Mouse (Mus musculus) lung, embryonic 15.5 days (tissue): ENCODE measurements at regions not wholly inside any gene's neighbourhood (a gene's known extent, or its start where the extent isn't known, plus 50 kb on each side); places are given as distances from the start of the nearest gene placed in this dataset.
A peak's percentile ranks its signal among the peaks of the same experiment; 100 is the strongest.

Source experiments
- ATAC-seq: fragments of 200-750 bp; cut with Nextera tagmentation; 2 replicates; pipeline ENCODE4 v1.8.0; 2017; ENCODE audit warnings: moderate number of reproducible peaks, borderline replicate concordance; ENCODE audit not compliant: low FRiP score, low TSS enrichment; ENCODE audit errors: extremely low read depth
- H3K27ac ChIP-seq: fragments of 300-500 bp; sonication (generic); 2 replicates; pipeline ENCODE4 v1.5.1; 2015; ENCODE audit warnings: moderate library complexity, mild to moderate bottlenecking, inconsistent platforms
- H3K27me3 ChIP-seq: fragments of 300-500 bp; sonication (generic); 2 replicates; pipeline ENCODE4 v1.6.1; 2015; ENCODE audit warnings: inconsistent platforms
- H3K36me3 ChIP-seq: fragments of 300-500 bp; sonication (generic); 2 replicates; pipeline ENCODE4 v1.6.1; 2015; ENCODE audit warnings: inconsistent platforms
- H3K4me1 ChIP-seq: fragments of 300-500 bp; sonication (generic); 2 replicates; pipeline ENCODE4 v1.6.1; 2015; ENCODE audit warnings: inconsistent platforms
- H3K4me2 ChIP-seq: fragments of 300-500 bp; sonication (generic); 2 replicates; pipeline ENCODE4 v1.6.1; 2015; ENCODE audit warnings: inconsistent platforms, mild to moderate bottlenecking, moderate library complexity
- H3K4me3 ChIP-seq: fragments of 300-500 bp; sonication (generic); 2 replicates; pipeline ENCODE4 v1.5.1; 2015; ENCODE audit warnings: mild to moderate bottlenecking, inconsistent platforms
- H3K9ac ChIP-seq: fragments of 300-500 bp; sonication (generic); 2 replicates; pipeline ENCODE4 v1.6.1; 2015; ENCODE audit warnings: inconsistent platforms
- H3K9me3 ChIP-seq: fragments of 300-500 bp; sonication (generic); 2 replicates; pipeline ENCODE4 v1.6.1; 2016; ENCODE audit warnings: inconsistent platforms
- WGBS: fragments of 180-500 bp; shearing (Covaris S2); methylation state at CpG from one replicate; pipeline ENCODE4 v1.1.7; 2015; 5-methylcytosine and 5-hydroxymethylcytosine counted together

GRCm38 (mm10) chr12:109971508-109971907 lies 307.4 kb upstream of the Dio3 start:
- Histone ChIP-seq H3K27me3 (no peaks in the 10 kb centered on the region), H3K9ac (no peak overlapping the region), H3K4me2 (no peak overlapping the region), H3K4me1 (no peaks in the 10 kb centered on the region), H3K27ac (no peak overlapping the region), H3K36me3 (no peaks in the 10 kb centered on the region), H3K9me3 (no peaks in the 10 kb centered on the region), H3K4me3 (no peak overlapping the region)
- no peak for ATAC-seq
- WGBS, result 41% methylated on average over 3 of the region's 3 CpGs

- Histone ChIP-seq H3K4me2 (no peak overlapping the region), H3K9me3 (no peaks in the 10 kb centered on the region), H3K9ac (no peak overlapping the region), H3K27ac (no peak overlapping the region), H3K36me3 (no peaks in the 10 kb centered on the region), H3K4me3 (no peak overlapping the region), H3K27me3 (no peaks in the 10 kb centered on the region), H3K4me1 (no peaks in the 10 kb centered on the region)
- no peak for ATAC-seq
- 40% methylated on average over 5 of the region's 5 CpGs for WGBS
Measured at GRCm38 (mm10) chr12:109972366-109973015, 306.4 kb upstream of the Dio3 start.

GRCm38 (mm10) chr12:109973598-109973997 lies 305.3 kb upstream of the Dio3 start:
- no peak for ATAC-seq
- Histone ChIP-seq H3K9ac (no peak overlapping the region), H3K4me1 (no peaks in the 10 kb centered on the region), H3K27ac (no peak overlapping the region), H3K27me3 (no peaks in the 10 kb centered on the region), H3K36me3 (no peaks in the 10 kb centered on the region), H3K4me3 (no peak overlapping the region), H3K4me2 (no peak overlapping the region), H3K9me3 (no peaks in the 10 kb centered on the region)
- WGBS, result 70% methylated on average over 4 of the region's 4 CpGs

GRCm38 (mm10) chr12:109975176-109975972 lies 303.5 kb upstream of the Dio3 start:
- H3K9me3 ChIP-seq, result no peaks in the 10 kb centered on the region
- H3K9ac ChIP-seq, result no peak overlapping the region
- H3K36me3 ChIP-seq, result no peaks in the 10 kb centered on the region
- no peaks in the 10 kb centered on the region for H3K27me3 ChIP-seq
- ATAC-seq, result no peak
- H3K27ac ChIP-seq, result no peak overlapping the region
- 85% methylated on average over 17 of the region's 17 CpGs for WGBS
- no peak overlapping the region for H3K4me2 ChIP-seq
- no peaks in the 10 kb centered on the region for H3K4me1 ChIP-seq
- H3K4me3 ChIP-seq, result no peak overlapping the region

GRCm38 (mm10) chr12:109984651-109985050 lies 294.2 kb upstream of the Dio3 start:
- WGBS, result 75% methylated on average over 11 of the region's 11 CpGs
- Histone ChIP-seq H3K27ac (no peak overlapping the region), H3K4me2 (no peak overlapping the region), H3K4me1 (no peaks in the 10 kb centered on the region), H3K36me3 (no peaks in the 10 kb centered on the region), H3K4me3 (no peak overlapping the region), H3K9ac (no peak overlapping the region), H3K9me3 (no peaks in the 10 kb centered on the region), H3K27me3 (no peaks in the 10 kb centered on the region)
- ATAC-seq, result no peak

GRCm38 (mm10) chr12:109993410-109993809 lies 285.5 kb upstream of the Dio3 start:
- no peaks in the 10 kb centered on the region for H3K4me1 ChIP-seq
- ATAC-seq, result no peak
- no peaks in the 10 kb centered on the region for H3K36me3 ChIP-seq
- no peak overlapping the region for H3K27ac ChIP-seq
- H3K4me2 ChIP-seq, result no peak overlapping the region
- H3K4me3 ChIP-seq, result no peak overlapping the region
- 88% methylated on average over 7 of the region's 7 CpGs for WGBS
- no peaks in the 10 kb centered on the region for H3K27me3 ChIP-seq
- peaks cover 5% of the 10 kb centered on the region; the same call in 1 of the 2 replicates for H3K9me3 ChIP-seq
- H3K9ac ChIP-seq, result no peak overlapping the region

GRCm38 (mm10) chr12:110002717-110003116 lies 276.2 kb upstream of the Dio3 start:
- no peak overlapping the region for H3K4me3 ChIP-seq
- WGBS, result 94% methylated on average over 2 of the region's 2 CpGs

GRCm38 (mm10) chr12:110009136-110009535 lies 269.7 kb upstream of the Dio3 start:
- H3K4me3 ChIP-seq, result no peak overlapping the region
- H3K36me3 ChIP-seq, result no peaks in the 10 kb centered on the region
- H3K4me1 ChIP-seq, result no peaks in the 10 kb centered on the region
- H3K4me2 ChIP-seq, result no peak overlapping the region
- H3K27me3 ChIP-seq, result peaks cover 2% of the 10 kb centered on the region; the same call in 1 of the 2 replicates
- no peaks in the 10 kb centered on the region for H3K9me3 ChIP-seq
- no peak overlapping the region for H3K27ac ChIP-seq
- WGBS, result 51% methylated on average over 4 of the region's 4 CpGs
- no peak overlapping the region for H3K9ac ChIP-seq
- no peak for ATAC-seq

More at GRCm38 (mm10) chr12:110002717-110003116, 276.2 kb upstream of the Dio3 start:
- H3K27me3 ChIP-seq, result peaks cover 2% of the 10 kb centered on the region; the same call in 1 of the 2 replicates
- H3K4me2 ChIP-seq, result no peak overlapping the region
- no peak overlapping the region for H3K27ac ChIP-seq
- no peak for ATAC-seq
- H3K36me3 ChIP-seq, result no peaks in the 10 kb centered on the region
- H3K4me1 ChIP-seq, result no peaks in the 10 kb centered on the region
- no peaks in the 10 kb centered on the region for H3K9me3 ChIP-seq
- no peak overlapping the region for H3K9ac ChIP-seq

GRCm38 (mm10) chr12:110020541-110021470 lies 258.1 kb upstream of the Dio3 start:
- peak overlapping the region; percentile 56; the same call in 1 of the 2 replicates for H3K27ac ChIP-seq
- no peaks in the 10 kb centered on the region for H3K36me3 ChIP-seq
- WGBS, result 33% methylated on average over 19 of the region's 19 CpGs
- no peaks in the 10 kb centered on the region for H3K27me3 ChIP-seq
- no peak overlapping the region for H3K4me2 ChIP-seq
- H3K9me3 ChIP-seq, result no peaks in the 10 kb centered on the region
- H3K9ac ChIP-seq, result no peak overlapping the region
- peaks cover 14% of the 10 kb centered on the region for H3K4me1 ChIP-seq
- H3K4me3 ChIP-seq, result no peak overlapping the region
- peak; percentile 73; the same call in 1 of the 2 replicates for ATAC-seq

- Histone ChIP-seq H3K4me1 (peaks cover 14% of the 10 kb centered on the region), H3K27ac (no peak overlapping the region; the same call in 1 of the 2 replicates)
- 65% methylated on average over 12 of the region's 12 CpGs for WGBS
Measured at GRCm38 (mm10) chr12:110021690-110022089, 257.2 kb upstream of the Dio3 start.

GRCm38 (mm10) chr12:110022631-110023030 lies 256.2 kb upstream of the Dio3 start:
- H3K4me3 ChIP-seq, result no peak overlapping the region
- H3K27me3 ChIP-seq, result no peaks in the 10 kb centered on the region
- no peaks in the 10 kb centered on the region for H3K9me3 ChIP-seq
- peaks cover 14% of the 10 kb centered on the region for H3K4me1 ChIP-seq
- H3K9ac ChIP-seq, result no peak overlapping the region
- H3K4me2 ChIP-seq, result no peak overlapping the region
- no peaks in the 10 kb centered on the region for H3K36me3 ChIP-seq
- ATAC-seq, result no peak
- H3K27ac ChIP-seq, result no peak overlapping the region
- WGBS, result 38% methylated on average over 6 of the region's 6 CpGs

More at GRCm38 (mm10) chr12:110021690-110022089, 257.2 kb upstream of the Dio3 start:
- Histone ChIP-seq H3K9ac (no peak overlapping the region), H3K4me3 (no peak overlapping the region), H3K36me3 (no peaks in the 10 kb centered on the region), H3K4me2 (no peak overlapping the region), H3K9me3 (no peaks in the 10 kb centered on the region), H3K27me3 (no peaks in the 10 kb centered on the region)
- ATAC-seq, result no peak; the same call in 1 of the 2 replicates
